Mouse (Mus musculus) intestine, postnatal 0 days (tissue): ENCODE results near the gene 3110009E18Rik. TPM values are rescaled to one million over a fixed set of nuclear protein-coding genes. Genes with fewer than 3 reads are reported as not detected.
A peak's percentile ranks its signal among the peaks of the same experiment; 100 is the strongest.

ENCODE experiments used
- ATAC-seq: fragments of 200-750 bp; cut with Nextera tagmentation; 2 replicates; pipeline ENCODE4 v1.8.0; 2017; ENCODE audit warnings: mild to moderate bottlenecking, moderate TSS enrichment, moderate library complexity
- H3K27ac ChIP-seq: fragments of 300-500 bp; sonication (generic); 2 replicates; pipeline ENCODE4 v1.5.1; 2014; ENCODE audit warnings: mild to moderate bottlenecking, low read depth, low read length, moderate library complexity
- H3K27me3 ChIP-seq: fragments of 300-500 bp; sonication (generic); replicated peaks from 2 replicates; pipeline ENCODE4 v1.6.1; 2014; ENCODE audit warnings: low read length, mixed read lengths; ENCODE audit not compliant: control insufficient read depth, insufficient read depth
- H3K36me3 ChIP-seq: fragments of 300-500 bp; sonication (generic); 2 replicates; pipeline ENCODE4 v1.6.1; 2014; ENCODE audit warnings: mild to moderate bottlenecking, moderate library complexity; ENCODE audit not compliant: control insufficient read depth, insufficient read depth
- H3K4me1 ChIP-seq: fragments of 300-500 bp; sonication (generic); replicated peaks from 2 replicates; pipeline ENCODE4 v1.6.1; 2014; ENCODE audit warnings: antibody characterized with exemption, low read length, mixed read lengths; ENCODE audit not compliant: control insufficient read depth, insufficient read depth
- H3K4me2 ChIP-seq: fragments of 300-500 bp; sonication (generic); replicated peaks from 2 replicates; pipeline ENCODE4 v1.6.1; 2014; ENCODE audit warnings: low read depth, mild to moderate bottlenecking, moderate library complexity
- H3K4me3 ChIP-seq: fragments of 300-500 bp; sonication (generic); 2 replicates; pipeline ENCODE4 v1.5.1; 2014; ENCODE audit warnings: low read depth, low read length
- H3K9ac ChIP-seq: fragments of 300-500 bp; sonication (generic); 2 replicates; pipeline ENCODE4 v1.6.1; 2014; ENCODE audit warnings: mild to moderate bottlenecking, low read depth, low read length
- H3K9me3 ChIP-seq: fragments of 300-500 bp; sonication (generic); 2 replicates; pipeline ENCODE4 v1.6.1; 2016; ENCODE audit warnings: mixed run types; ENCODE audit not compliant: control insufficient read depth
- CTCF ChIP-seq: sonication (generic); IDR thresholded peaks from 2 replicates; pipeline ENCODE4 v1.5.1; 2016; ENCODE audit warnings: low read depth, mild to moderate bottlenecking, control low read depth, antibody characterized with exemption, moderate library complexity
- WGBS: fragments of 180-500 bp; shearing (Covaris S2); extraction: QIAGEN DNeasy Blood & Tissue Kit; methylation state at CpG from one replicate; pipeline ENCODE4 v1.1.7; 2014; 5-methylcytosine and 5-hydroxymethylcytosine counted together
- polyA plus RNA-seq: library from polyadenylated mRNA; unstranded; fragments of >200 nt; fragmentation: Nextera tagmentation; extraction: Ambion mirVana; gene quantifications from 2 replicates; pipeline ENCODE4 v1.2.1, GENCODE M21; 2015

The 3110009E18Rik gene
- polyA plus RNA-seq, 1 experiment from 2014 or later = 8.7 TPM

- peaks cover 49% of the 10 kb centered on the region for H3K36me3 ChIP-seq
- no peak overlapping the region for H3K4me2 ChIP-seq
- WGBS = 77% methylated on average over 12 of the region's 12 CpGs
- ATAC-seq = no peak
- H3K9ac ChIP-seq = no peak overlapping the region
- H3K9me3 ChIP-seq = no peaks in the 10 kb centered on the region
- 0 out of 2 replicates have a peak, but pooled peaks cover 3% of the 10 kb centered on the region for H3K4me1 ChIP-seq
- no peaks in the 10 kb centered on the region for H3K27me3 ChIP-seq
- H3K4me3 ChIP-seq = no peak overlapping the region
- peak overlapping the region; percentile 35 for H3K27ac ChIP-seq
- peak; percentile 40; the same call in 1 of the 2 replicates for TF ChIP-seq CTCF
Observed at GRCm38 (mm10) chr1:120112251-120113187, 8.5 kb upstream of the 3110009E18Rik start.

GRCm38 (mm10) chr1:120115671-120116081, 5.3 kb upstream of the 3110009E18Rik start:
- H3K4me1 ChIP-seq = 0 out of 2 replicates have a peak, but pooled peaks cover 3% of the 10 kb centered on the region
- ATAC-seq = no peak
- H3K4me3 ChIP-seq = no peak overlapping the region
- no peaks in the 10 kb centered on the region for H3K9me3 ChIP-seq
- no peak overlapping the region for H3K4me2 ChIP-seq
- no peaks in the 10 kb centered on the region for H3K27me3 ChIP-seq
- WGBS = 77% methylated on average over 9 of the region's 9 CpGs
- peaks cover 49% of the 10 kb centered on the region for H3K36me3 ChIP-seq
- no peak overlapping the region for H3K9ac ChIP-seq
- TF ChIP-seq CTCF = no peak
- peak overlapping the region; percentile 69; the same call in 1 of the 2 replicates for H3K27ac ChIP-seq

- WGBS = 43% methylated on average over 11 of the region's 11 CpGs
- Histone ChIP-seq H3K27ac (peak overlapping the region; percentile 69), H3K27me3 (no peaks in the 10 kb centered on the region), H3K9me3 (no peaks in the 10 kb centered on the region), H3K4me2 (peak overlapping the region; percentile 74; the same call in 1 of the 2 replicates), H3K36me3 (peaks cover 49% of the 10 kb centered on the region), H3K4me1 (0 out of 2 replicates have a peak, but pooled peaks cover 3% of the 10 kb centered on the region), H3K9ac (no peak overlapping the region), H3K4me3 (no peak overlapping the region)
- TF ChIP-seq CTCF = no peak
- peak; percentile 46 for ATAC-seq
Observed at GRCm38 (mm10) chr1:120116106-120116505, 4.9 kb upstream of the 3110009E18Rik start.

- 70% methylated on average over 2 of the region's 2 CpGs for WGBS
- Histone ChIP-seq H3K27ac (0 out of 2 replicates have a peak overlapping the region, but pooled peaks have one; percentile 91), H3K4me1 (0 out of 2 replicates have a peak, but pooled peaks cover 5% of the 10 kb centered on the region), H3K4me2 (peak overlapping the region; percentile 74), H3K4me3 (peak overlapping the region; percentile 49), H3K9me3 (no peaks in the 10 kb centered on the region), H3K9ac (no peak overlapping the region), H3K36me3 (peaks cover 31% of the 10 kb centered on the region), H3K27me3 (no peaks in the 10 kb centered on the region)
- no peak for ATAC-seq
- no peak for TF ChIP-seq CTCF
Observed at GRCm38 (mm10) chr1:120118854-120119253, 2.1 kb upstream of the 3110009E18Rik start.

DNA sequence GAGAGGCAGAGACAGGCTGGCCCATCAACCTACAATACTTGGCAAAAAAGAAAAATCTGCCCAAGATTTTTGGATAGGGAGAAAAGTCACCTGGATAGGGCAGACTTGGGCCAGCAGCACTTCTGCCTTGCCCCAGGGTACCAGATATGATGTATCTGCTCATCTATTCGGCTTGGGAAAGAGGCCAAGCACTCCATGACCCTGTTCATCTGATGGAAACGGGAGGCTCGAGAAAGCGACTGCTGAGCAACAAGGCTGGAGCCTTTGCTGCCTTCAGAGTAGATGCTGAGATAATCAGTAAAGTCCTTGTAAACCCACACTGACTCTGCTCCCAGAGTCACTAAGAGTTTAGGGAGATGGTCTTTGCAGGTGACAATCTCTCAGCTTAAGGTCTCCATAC, 1.6 kb upstream of the 3110009E18Rik start:
- peak overlapping the region; percentile 91; the same call in 1 of the 2 replicates for H3K27ac ChIP-seq
- WGBS = 67% methylated on average over 4 of the region's 4 CpGs
- no peak for ATAC-seq
- peak overlapping the region; percentile 49 for H3K4me3 ChIP-seq
- peaks cover 25% of the 10 kb centered on the region for H3K36me3 ChIP-seq
- no peaks in the 10 kb centered on the region for H3K9me3 ChIP-seq
- peak overlapping the region; percentile 74 for H3K4me2 ChIP-seq
- H3K9ac ChIP-seq = no peak overlapping the region
- TF ChIP-seq CTCF = no peak
- H3K4me1 ChIP-seq = 0 out of 2 replicates have a peak, but pooled peaks cover 5% of the 10 kb centered on the region
- no peaks in the 10 kb centered on the region for H3K27me3 ChIP-seq
